Mouse (Mus musculus) midbrain, embryonic 12.5 days (tissue): ENCODE results near the gene Zfp580. TPM values are rescaled to one million over a fixed set of nuclear protein-coding genes. Genes with fewer than 3 reads are reported as not detected.

Experiments
- ATAC-seq: fragments of 200-750 bp; cut with Nextera tagmentation; 2 replicates; pipeline ENCODE4 v1.8.0; 2017; ENCODE audit warnings: low read depth, moderate TSS enrichment, moderate library complexity; ENCODE audit not compliant: low FRiP score
- H3K27ac ChIP-seq: fragments of 300-500 bp; sonication (generic); replicated peaks from 2 replicates; pipeline ENCODE4 v1.5.1; 2016; ENCODE audit warnings: mild to moderate bottlenecking
- H3K27me3 ChIP-seq: fragments of 300-500 bp; sonication (generic); 2 replicates; pipeline ENCODE4 v1.6.1; 2016; ENCODE audit warnings: mild to moderate bottlenecking
- H3K36me3 ChIP-seq: fragments of 300-500 bp; sonication (generic); 2 replicates; pipeline ENCODE4 v1.6.1; 2016
- H3K4me1 ChIP-seq: fragments of 300-500 bp; sonication (generic); 2 replicates; pipeline ENCODE4 v1.6.1; 2016
- H3K4me2 ChIP-seq: fragments of 300-500 bp; sonication (generic); replicated peaks from 2 replicates; pipeline ENCODE4 v1.6.1; 2016; ENCODE audit warnings: mild to moderate bottlenecking, moderate library complexity
- H3K4me3 ChIP-seq: fragments of 300-500 bp; sonication (generic); 2 replicates; pipeline ENCODE4 v1.5.1; 2016; ENCODE audit warnings: mild to moderate bottlenecking
- H3K9ac ChIP-seq: fragments of 300-500 bp; sonication (generic); replicated peaks from 2 replicates; pipeline ENCODE4 v1.6.1; 2016; ENCODE audit warnings: mild to moderate bottlenecking, moderate library complexity
- H3K9me3 ChIP-seq: fragments of 300-500 bp; sonication (generic); 2 replicates; pipeline ENCODE4 v1.6.1; 2016; ENCODE audit warnings: mild to moderate bottlenecking
- WGBS: fragments of 180-500 bp; shearing (Covaris S2); methylation state at CpG from one replicate; pipeline ENCODE4 v1.1.7; 2016; 5-methylcytosine and 5-hydroxymethylcytosine counted together
- polyA plus RNA-seq: library from polyadenylated mRNA; unstranded; fragments of >200 nt; fragmentation: Nextera tagmentation; extraction: Ambion mirVana; gene quantifications from 2 replicates; pipeline ENCODE4 v1.2.1, GENCODE M21; 2016

The Zfp580 gene
- polyA plus RNA-seq, 1 experiment from 2014 or later, result 54.6 TPM

- H3K36me3 ChIP-seq, result peaks cover 85% of the 10 kb centered on the region
- H3K9me3 ChIP-seq, result no peaks in the 10 kb centered on the region
- H3K27me3 ChIP-seq, result no peaks in the 10 kb centered on the region
- 87% methylated on average over 21 of the region's 21 CpGs for WGBS
- no peaks in the 10 kb centered on the region for H3K4me1 ChIP-seq
- H3K4me2 ChIP-seq, result no peak overlapping the region
- no peak for ATAC-seq
- H3K27ac ChIP-seq, result no peak overlapping the region
- H3K9ac ChIP-seq, result no peak overlapping the region
- no peak overlapping the region for H3K4me3 ChIP-seq
These were observed 41.6 kb downstream of the Zfp580 start for GRCm38 (mm10) chr7:5092831-5093510.

DNA sequence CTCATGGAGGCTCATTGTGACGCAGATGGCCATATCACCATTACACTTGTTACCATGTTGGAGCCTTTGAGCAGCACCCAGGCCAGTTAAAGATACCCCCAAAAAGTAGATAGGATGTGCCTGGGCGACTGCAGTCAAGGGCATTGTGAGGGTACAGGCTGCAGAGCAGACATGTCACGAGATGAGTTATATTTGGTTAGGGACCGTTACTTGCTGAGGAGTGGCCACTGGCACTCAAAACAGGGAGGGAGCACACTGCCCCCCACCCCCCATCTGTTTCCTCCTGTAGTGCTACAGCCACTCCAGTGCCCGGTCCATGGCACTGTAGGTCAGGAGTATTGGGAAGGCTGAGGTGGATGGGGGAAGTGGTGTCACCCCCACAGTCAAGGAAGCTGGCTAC lies 47.4 kb downstream of the Zfp580 start:
- no peaks in the 10 kb centered on the region for H3K4me1 ChIP-seq
- WGBS, result 95% methylated on average over 5 of the region's 5 CpGs
- no peak overlapping the region for H3K27ac ChIP-seq
- H3K36me3 ChIP-seq, result peaks cover 54% of the 10 kb centered on the region
- no peaks in the 10 kb centered on the region for H3K9me3 ChIP-seq
- ATAC-seq, result no peak
- H3K4me2 ChIP-seq, result no peak overlapping the region
- H3K4me3 ChIP-seq, result no peak overlapping the region
- no peaks in the 10 kb centered on the region for H3K27me3 ChIP-seq
- H3K9ac ChIP-seq, result no peak overlapping the region

DNA sequence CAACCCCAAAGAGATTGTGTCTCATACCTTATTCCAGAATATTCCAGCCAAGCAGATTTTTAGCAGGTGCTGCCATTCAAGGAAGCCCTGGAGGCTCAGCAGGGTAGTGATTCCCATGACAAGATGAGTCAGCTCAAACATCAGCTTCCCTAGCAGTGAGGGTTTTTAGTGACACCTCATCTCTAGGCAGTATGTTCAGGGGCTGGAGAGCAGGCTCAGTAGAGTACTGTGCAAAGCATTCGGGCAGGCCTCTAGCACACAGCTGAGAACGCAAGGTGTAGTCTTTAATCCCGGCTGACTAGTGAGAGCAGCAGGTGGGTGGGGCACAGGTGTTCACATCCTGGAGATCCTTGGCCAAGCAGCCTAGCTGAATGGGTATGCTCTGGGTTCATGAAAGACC lies 48.5 kb downstream of the Zfp580 start:
- WGBS, result 89% methylated on average over 3 of the region's 3 CpGs
- Histone ChIP-seq H3K27ac (no peak overlapping the region), H3K4me2 (no peak overlapping the region), H3K9me3 (no peaks in the 10 kb centered on the region), H3K27me3 (no peaks in the 10 kb centered on the region), H3K36me3 (peaks cover 44% of the 10 kb centered on the region), H3K4me3 (no peak overlapping the region), H3K9ac (no peak overlapping the region), H3K4me1 (no peaks in the 10 kb centered on the region)
- ATAC-seq, result no peak

GRCm38 (mm10) chr7:5101066-5101663 lies 49.8 kb downstream of the Zfp580 start:
- WGBS, result 92% methylated on average over 10 of the region's 10 CpGs
- Histone ChIP-seq H3K9me3 (no peaks in the 10 kb centered on the region), H3K4me3 (no peak overlapping the region), H3K9ac (no peak overlapping the region), H3K27ac (no peak overlapping the region), H3K4me1 (no peaks in the 10 kb centered on the region), H3K27me3 (no peaks in the 10 kb centered on the region), H3K4me2 (no peak overlapping the region), H3K36me3 (peaks cover 30% of the 10 kb centered on the region)
- no peak for ATAC-seq

DNA sequence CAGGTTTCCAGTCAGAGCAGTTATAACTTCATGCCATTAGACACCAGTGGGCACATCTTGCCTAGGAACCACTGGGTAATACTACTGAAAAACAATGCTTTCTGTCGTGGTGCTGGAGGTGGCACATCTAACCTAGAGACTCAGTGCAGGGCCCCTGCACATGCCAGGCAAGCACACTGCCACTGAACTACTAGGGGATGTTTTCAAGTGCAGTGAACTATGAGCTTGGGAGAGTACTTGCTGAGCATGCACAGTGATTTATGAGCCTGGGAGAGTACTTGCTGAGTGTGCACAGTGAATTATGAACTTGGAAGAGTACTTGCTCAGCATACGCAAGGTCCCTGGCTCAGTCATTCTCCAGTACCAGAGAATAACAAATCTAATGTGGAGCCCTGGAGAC lies 51.2 kb downstream of the Zfp580 start:
- Histone ChIP-seq H3K9me3 (no peaks in the 10 kb centered on the region), H3K4me2 (no peak overlapping the region), H3K36me3 (peaks cover 17% of the 10 kb centered on the region), H3K27me3 (no peaks in the 10 kb centered on the region), H3K9ac (no peak overlapping the region), H3K4me1 (no peaks in the 10 kb centered on the region), H3K4me3 (no peak overlapping the region), H3K27ac (no peak overlapping the region)
- no peak for ATAC-seq
- 82% methylated on average over 2 of the region's 2 CpGs for whole genome bisulfite sequencing

Other genes starting within 250 kb of the Zfp580 start
- gene Ube2s, start 238.9 kb upstream of the Zfp580 start, polyA plus RNA-seq, result 384 TPM in 2 replicates
- gene Shisa7, start 206.8 kb upstream of the Zfp580 start, polyA plus RNA-seq, result 3.3 and 4.7 TPM in 2 replicates
- 4.6 and 5.1 TPM in 2 replicates for gene Isoc2b, start 181.3 kb upstream of the Zfp580 start, polyA plus RNA-seq
- 0.68 and 0.80 TPM in 2 replicates for gene Isoc2a, start 174.4 kb upstream of the Zfp580 start, polyA plus RNA-seq
- gene Gm36210, start 145.0 kb upstream of the Zfp580 start, polyA plus RNA-seq, result not detected in 2 replicates
- gene Zfp628, start 136.3 kb upstream of the Zfp580 start, polyA plus RNA-seq, result 4.7 and 4.9 TPM in 2 replicates
- 15.1 and 16.6 TPM in 2 replicates for gene Nat14, start 129.5 kb upstream of the Zfp580 start, polyA plus RNA-seq
- 1.6 and 2.0 TPM in 2 replicates for gene Ssc5d, start 125.8 kb upstream of the Zfp580 start, polyA plus RNA-seq
- gene Sbk2, start 87.1 kb upstream of the Zfp580 start, polyA plus RNA-seq, result 0.18 TPM in 1 of 2 replicates, not detected in the other
- gene Sbk3, start 80.4 kb upstream of the Zfp580 start, polyA plus RNA-seq, result 0.14 TPM in 1 of 2 replicates, not detected in the other
- 60.9 and 68.8 TPM in 2 replicates for gene Zfp579, start 55.4 kb upstream of the Zfp580 start, polyA plus RNA-seq
- 7.5 and 9.3 TPM in 2 replicates for gene Zfp524, start 37.1 kb upstream of the Zfp580 start, polyA plus RNA-seq
- gene Fiz1, start 36.8 kb upstream of the Zfp580 start, polyA plus RNA-seq, result 69.0 and 73.4 TPM in 2 replicates
- gene Gm44973, start 36.0 kb upstream of the Zfp580 start, polyA plus RNA-seq, result 0.25 TPM in 1 of 2 replicates, not detected in the other
- 7.6 and 7.9 TPM in 2 replicates for gene Zfp865, start 31.2 kb upstream of the Zfp580 start, polyA plus RNA-seq
- 11.1 and 15.6 TPM in 2 replicates for gene Ccdc106, start 31.0 kb upstream of the Zfp580 start, polyA plus RNA-seq
- not detected in 2 replicates for gene 4632433K11Rik, start 17.4 kb upstream of the Zfp580 start, polyA plus RNA-seq
- 5.4 and 5.8 TPM in 2 replicates for gene Zfp784, start 13.1 kb upstream of the Zfp580 start, polyA plus RNA-seq
- 148 and 160 TPM in 2 replicates for gene U2af2, start 10.6 kb downstream of the Zfp580 start, polyA plus RNA-seq
- gene Epn1, start 28.7 kb downstream of the Zfp580 start, polyA plus RNA-seq, result 67.3 and 69.8 TPM in 2 replicates
- gene Rfpl4, start 65.4 kb downstream of the Zfp580 start, polyA plus RNA-seq, result not detected in 2 replicates
- gene Rasl2-9, start 74.4 kb downstream of the Zfp580 start, polyA plus RNA-seq, result 0.41 and 0.46 TPM in 2 replicates
- not detected in 2 replicates for gene Vmn1r55, start 98.1 kb downstream of the Zfp580 start, polyA plus RNA-seq
- not detected in 2 replicates for gene Vmn1r56, start 145.2 kb downstream of the Zfp580 start, polyA plus RNA-seq
- gene Vmn1r57, start 167.0 kb downstream of the Zfp580 start, polyA plus RNA-seq, result not detected in 2 replicates